Mouse (Mus musculus): ENCODE data around the gene Tex44. TPM values are rescaled to one million over a fixed set of nuclear protein-coding genes. Genes with fewer than 3 reads are reported as not detected.
A peak's percentile ranks its signal among the peaks of the same experiment; 100 is the strongest.
"Not testable (repeated sequence)": the region's sequence is repeated elsewhere in the genome, so short reads cannot be mapped to it uniquely, and the experiment has no call there.

Tex44 gene
- total RNA-seq, 2 experiments from 2014 or later = not detected

DNA sequence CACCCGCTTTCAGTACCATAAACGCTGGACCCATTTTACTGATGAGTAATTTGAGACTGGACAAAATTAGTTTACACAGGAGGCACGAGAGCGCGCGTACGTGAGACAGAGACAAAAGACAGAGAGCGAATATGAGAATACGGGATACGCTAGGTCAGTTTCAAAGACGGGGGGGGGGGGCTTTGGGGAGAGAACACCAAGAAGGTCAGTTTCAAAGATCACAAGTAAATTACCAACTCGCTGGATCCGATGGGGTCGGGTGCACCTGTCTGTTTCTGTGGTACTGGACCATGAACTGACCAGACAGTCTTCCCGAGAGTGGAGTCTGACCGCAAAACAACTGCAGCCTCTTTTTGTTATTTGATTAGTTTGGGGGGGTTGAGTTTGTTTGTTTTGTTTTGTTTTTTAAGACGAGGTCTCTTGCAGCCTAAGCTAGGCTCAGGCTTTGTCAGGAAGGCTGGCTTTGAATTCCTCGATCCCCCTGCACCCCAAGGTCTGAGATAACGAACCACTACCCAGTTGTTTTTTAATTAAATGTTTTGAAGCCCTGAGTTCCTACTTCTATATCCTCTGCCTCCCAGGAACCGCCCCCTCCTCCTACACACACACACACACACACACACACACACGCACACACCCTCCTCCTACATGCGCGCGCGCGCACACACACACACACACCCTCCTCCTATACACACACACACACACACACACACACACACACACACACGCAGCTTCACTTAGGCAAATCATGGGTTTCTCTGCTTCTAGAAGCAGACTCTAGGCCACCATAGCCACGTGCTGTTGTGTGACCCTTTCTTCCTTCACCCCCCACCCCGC, 15.0 kb downstream of the Tex44 start:
- intact Hi-C loops (cut with DNase I) = loop anchor here (1.0 kb wide), 3 partner anchors 60 to 91 kb away; no protein-coding TSS in a partner anchor
- DNase-seq (ENCODE audit: low spot score in 2 of 2) = peak; percentile 41 to 47

DNA sequence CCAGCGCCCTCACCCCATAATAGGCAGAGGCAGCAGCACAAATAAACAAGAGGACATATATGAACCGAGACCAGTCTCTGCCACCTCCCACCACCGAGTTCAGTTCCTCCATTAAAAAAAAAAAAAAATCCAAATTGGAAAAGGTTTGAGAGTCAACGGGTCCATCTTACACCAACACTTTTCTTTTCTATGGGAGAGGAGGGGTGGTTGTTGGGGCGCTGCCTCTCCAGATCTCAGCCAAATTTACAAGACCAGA, 15.5 kb downstream of the Tex44 start:
- no peak for DNase-seq (ENCODE audit: low spot score in 2 of 2)
- intact Hi-C loops (cut with DNase I) = loop anchor here (1.0 kb wide), 1 partner anchor 60 kb away; no protein-coding TSS in a partner anchor

DNA sequence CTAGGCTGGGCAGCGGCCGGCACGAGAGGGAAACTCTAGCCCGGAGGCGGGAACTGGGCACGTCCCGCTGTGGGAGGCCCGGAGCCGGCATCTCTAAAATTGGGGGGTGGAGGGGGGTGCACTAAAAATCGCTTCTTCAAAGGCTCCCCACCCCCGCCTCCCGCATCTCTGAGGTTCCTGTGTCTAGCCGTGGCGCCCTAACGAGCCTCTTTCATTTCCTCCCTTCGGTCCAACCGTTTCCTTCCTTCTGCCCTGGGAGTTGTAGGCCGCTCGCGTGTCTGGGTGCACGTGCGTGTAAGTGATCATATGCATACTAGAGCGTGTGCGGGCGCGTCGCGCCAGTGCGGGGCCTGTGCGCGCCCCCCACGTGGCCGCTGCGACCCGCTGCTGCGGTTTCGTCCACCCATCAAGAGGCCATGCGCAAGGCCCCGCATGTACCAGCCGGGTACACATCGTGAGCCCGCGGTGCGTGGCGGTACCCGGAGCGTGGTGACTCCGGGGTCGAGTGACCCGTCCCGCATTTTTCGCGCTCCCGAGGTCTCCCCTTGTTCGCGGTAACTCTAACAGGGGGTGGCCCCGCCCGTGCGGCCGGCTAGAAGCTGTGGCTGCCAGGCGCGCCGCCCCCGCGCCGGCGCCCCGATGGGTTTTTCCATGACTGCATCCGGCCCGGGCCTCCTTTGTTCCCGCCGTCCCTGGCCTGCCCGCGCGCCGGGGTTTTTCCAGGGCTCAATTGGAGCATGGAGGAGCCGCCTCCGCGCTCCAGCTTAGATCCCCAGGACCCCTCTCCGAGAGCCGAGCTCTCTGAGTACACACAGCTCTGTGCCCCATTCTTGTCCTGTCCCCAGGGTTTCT, 16.1 kb downstream of the Tex44 start:
- DNase-seq (ENCODE audit: low spot score in 2 of 2) = peak; percentile 86 to 89
- intact Hi-C loops (cut with DNase I) = loop anchor here (1.0 kb wide), 2 partner anchors 45 to 59 kb away; no protein-coding TSS in a partner anchor

DNA sequence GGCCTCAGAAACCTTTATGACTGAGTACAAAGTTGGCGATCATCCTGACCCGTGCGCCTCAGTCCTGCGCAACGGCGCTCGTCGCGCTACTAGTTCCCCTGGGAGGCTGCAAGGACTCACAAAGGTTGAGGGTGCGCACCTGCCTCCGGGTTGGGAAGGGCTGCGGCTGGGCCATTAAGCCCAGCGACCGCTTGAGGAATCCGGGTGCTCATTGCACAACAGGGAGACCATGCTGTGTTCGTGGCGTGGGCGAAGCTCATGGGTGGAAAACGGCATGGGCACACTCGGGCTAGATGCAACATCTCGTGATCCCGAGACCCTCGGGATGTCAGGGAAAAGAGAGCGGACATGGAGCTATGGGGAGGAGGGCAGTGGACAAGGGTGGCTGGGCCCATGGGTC, 16.7 kb downstream of the Tex44 start:
- intact Hi-C loops (cut with DNase I) = loop anchor here (1.0 kb wide), 1 partner anchor 44 kb away; no protein-coding TSS in a partner anchor
- DNase-seq (ENCODE audit: low spot score in 2 of 2) = no peak

DNA sequence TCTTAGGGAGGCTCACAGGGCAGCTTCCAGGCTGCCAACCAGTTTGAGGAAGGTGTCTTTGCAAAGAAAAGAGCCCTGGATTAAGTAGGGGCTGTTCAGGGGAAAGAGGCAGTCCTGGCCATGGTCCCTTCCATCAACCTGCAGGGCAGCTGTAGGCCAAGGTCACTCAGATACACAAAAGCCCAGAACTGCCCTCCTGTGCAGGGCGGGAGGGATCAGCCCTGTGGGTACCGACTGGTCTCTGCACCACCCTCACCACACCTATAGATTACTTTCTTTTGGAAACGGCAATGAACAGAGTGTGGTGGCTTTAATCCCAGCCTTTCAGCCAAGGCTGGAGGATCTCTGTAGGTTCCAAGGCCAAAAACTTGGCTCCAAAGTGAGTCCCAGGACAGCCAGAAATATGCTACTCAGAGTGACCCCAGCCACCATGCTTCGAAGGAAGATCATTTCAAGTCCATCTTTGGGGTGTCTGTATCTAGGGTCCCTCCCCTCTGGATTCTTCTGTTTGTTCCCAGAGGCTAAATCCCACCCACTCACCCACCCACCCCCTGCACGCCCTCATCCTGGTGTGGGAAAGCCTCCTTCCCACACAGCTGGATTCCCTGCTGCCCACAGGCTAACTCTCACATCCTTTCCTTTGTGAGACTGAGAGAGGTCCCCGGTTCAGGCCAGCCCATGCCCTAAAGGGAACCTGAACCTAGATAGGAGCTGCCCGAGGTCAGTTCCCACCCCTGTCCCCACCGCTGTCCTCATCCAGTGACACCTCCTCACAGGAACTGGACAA, 17.4 kb downstream of the Tex44 start:
- DNase-seq (ENCODE audit: low spot score in 2 of 2) = no peak
- intact Hi-C loops (cut with DNase I) = no loop called here

GRCm38 (mm10) chr1:86447596-86448171, 21.6 kb downstream of the Tex44 start:
- no peak for DNase-seq (ENCODE audit: low spot score in 2 of 2)
- intact Hi-C loops (cut with DNase I) = no loop called here

- intact Hi-C loops (cut with DNase I) = no loop called here
- DNase-seq (ENCODE audit: low spot score in 2 of 2) = no peak
Observed at GRCm38 (mm10) chr1:86448272-86448671, 22.1 kb downstream of the Tex44 start.

- intact Hi-C loops (cut with DNase I) = no loop called here
- DNase-seq (ENCODE audit: low spot score in 2 of 2) = no peak
Observed at GRCm38 (mm10) chr1:86449966-86450365, 23.8 kb downstream of the Tex44 start.

DNA sequence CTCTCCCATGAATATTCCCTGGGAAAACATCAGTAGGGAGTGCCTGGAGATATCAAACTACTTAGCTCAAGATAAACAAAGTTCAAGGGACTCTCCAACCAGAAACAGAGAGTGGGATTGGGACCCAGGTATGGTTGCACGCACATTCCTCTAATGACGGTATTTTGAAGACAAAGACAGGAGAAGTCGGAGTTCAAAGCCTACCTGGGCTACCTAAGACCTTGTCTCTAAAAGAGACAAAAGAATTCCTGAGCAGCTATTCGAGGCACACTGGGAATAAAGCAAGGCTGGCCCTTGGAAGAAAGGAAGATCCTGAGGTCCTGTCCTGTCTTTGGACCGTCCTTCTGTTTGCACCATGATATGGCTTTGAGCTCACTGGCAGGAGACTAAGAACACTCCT, 26.6 kb downstream of the Tex44 start:
- DNase-seq (ENCODE audit: low spot score in 2 of 2) = no peak
- intact Hi-C loops (cut with DNase I) = no loop called here

GRCm38 (mm10) chr1:86456892-86457581, 30.9 kb downstream of the Tex44 start:
- DNase-seq (ENCODE audit: low spot score in 2 of 2) = no peak
- intact Hi-C loops (cut with DNase I) = no loop called here

DNA sequence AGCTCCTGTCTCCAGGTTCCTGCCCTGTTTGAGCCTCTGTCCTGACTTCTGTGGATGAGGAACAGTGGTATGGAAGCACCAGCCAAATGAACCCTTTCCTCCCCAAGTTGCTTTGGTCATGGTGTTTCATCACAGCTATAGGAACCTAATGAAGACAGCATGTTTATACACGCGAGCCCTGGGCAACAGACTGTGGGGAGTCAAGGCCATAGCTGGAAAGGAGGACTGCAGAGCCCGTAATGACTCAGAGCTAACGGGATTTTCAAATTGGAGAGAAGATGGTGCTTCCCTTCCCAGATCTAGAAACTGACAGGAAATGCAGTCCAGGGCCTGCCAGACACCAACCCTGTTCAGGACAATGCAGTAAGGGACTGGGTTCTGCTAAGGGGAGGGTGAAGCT, 33.2 kb downstream of the Tex44 start:
- intact Hi-C loops (cut with DNase I) = no loop called here
- no peak for DNase-seq (ENCODE audit: low spot score in 2 of 2)

DNA sequence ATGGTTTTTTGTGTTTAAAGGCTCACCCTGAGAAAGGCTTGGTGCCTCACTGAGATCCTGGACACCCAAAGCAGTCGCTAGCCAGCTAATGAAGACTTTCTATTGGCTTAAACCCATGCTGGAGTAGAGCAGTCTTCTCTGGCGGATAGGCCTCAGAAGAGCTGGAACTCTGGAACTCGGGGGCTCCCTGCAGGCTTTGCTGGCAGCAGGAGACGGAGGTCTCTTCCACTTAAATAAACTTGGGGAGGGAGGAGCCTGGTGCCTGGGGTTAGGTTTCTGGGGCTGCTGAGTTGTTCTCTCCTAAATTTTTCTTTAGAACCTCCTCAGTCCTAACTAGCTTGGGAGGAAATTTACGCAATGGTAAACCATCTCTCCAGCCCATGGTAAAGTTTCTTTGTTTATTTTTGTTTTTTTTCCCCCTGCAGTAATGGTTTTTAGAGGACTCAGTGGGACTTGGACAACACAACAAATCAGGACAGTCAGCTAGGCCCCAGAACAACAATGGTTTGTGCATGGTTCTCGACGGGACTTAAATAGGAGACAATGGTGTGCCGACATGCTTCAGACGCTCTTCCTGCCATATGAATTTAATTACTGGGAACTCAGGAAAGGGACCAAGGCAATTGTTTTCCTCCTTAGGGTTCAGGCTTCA, 38.2 kb downstream of the Tex44 start:
- intact Hi-C loops (cut with DNase I) = no loop called here

DNA sequence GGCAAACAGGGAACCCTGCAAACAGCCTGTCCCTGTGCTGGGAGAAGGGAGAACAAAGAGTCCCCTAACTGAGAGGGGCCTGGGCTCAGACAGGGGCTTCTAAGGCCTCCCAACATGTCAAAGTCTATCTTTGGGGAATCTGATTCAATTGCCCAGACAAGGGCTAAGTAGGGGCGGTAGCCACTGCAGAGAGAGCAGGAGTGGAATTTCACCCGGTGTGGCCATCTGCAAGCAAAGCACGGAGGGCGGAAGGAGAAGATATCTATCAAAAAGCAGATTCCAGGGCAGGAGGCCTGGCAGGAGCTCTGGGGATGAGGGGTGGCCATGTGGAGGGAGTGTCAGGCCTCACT, 38.7 kb downstream of the Tex44 start:
- DNase-seq (ENCODE audit: low spot score in 2 of 2) = no peak
- intact Hi-C loops (cut with DNase I) = no loop called here

More for the DNA sequence above, 38.2 kb downstream of the Tex44 start:
- DNase-seq (ENCODE audit: low spot score in 2 of 2) = no peak

GRCm38 (mm10) chr1:86467416-86467815, 41.3 kb downstream of the Tex44 start:
- DNase-seq (ENCODE audit: low spot score in 2 of 2) = no peak
- intact Hi-C loops (cut with DNase I) = no loop called here

- intact Hi-C loops (cut with DNase I) = no loop called here
- no peak for DNase-seq (ENCODE audit: low spot score in 2 of 2)
Observed at GRCm38 (mm10) chr1:86469876-86470275, 43.7 kb downstream of the Tex44 start.

DNA sequence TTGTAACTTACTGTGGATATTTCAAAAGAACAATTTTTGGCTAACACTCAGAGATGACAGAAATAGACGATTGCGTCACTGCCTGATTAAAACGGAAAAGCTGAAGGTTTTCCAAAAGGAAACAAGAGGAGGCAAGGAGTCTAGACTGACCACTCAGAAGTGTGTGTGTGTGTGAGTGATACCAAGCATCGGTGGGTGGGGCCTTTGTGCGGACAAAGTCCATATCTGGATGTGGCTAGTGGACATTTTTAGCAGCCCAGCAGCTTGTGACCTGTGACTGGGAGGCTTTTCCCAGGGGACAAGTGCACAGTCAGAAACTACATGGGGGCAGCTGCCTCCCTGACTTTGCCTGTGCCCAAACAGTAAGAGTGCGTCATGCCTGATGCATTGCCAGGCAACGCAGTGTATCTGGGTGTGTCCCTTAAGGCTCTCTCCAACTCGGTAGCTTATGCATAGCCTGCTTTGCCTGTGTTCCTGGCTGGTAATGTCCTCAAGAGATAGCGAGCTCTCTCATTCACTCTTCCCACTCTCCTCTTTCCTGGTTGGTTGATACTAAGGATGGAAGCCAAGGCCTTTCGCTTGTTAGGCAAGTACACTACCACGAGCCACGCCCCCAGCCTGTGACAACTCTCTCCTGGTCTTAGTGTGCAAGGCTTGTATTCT, 44.5 kb downstream of the Tex44 start:
- intact Hi-C loops (cut with DNase I) = no loop called here
- peak; percentile 56 to 79 for DNase-seq (ENCODE audit: low spot score in 2 of 2)

- peak in 1 of 2 experiments; percentile 19 for DNase-seq (ENCODE audit: low spot score in 2 of 2)
- intact Hi-C loops (cut with DNase I) = not testable (repeated sequence)
Observed at GRCm38 (mm10) chr1:86471504-86471961, 45.4 kb downstream of the Tex44 start.

All from left cerebral cortex, postnatal 25 days (tissue).